ENCODE assay signal across 9 mouse cellular contexts in genomic region chr7:78576169-78576568, GRCm38 (mm10).
DNase-seq lines count a peak whose midpoint lies in the region; ATAC-seq and TF ChIP-seq lines count a peak whose summit lies in the region.
"Had no signal": no experiment of that assay in that cellular context is flagged by ENCODE, and none has a peak within 500 bp of the region (broad histone marks: within the 10 kb centered on the region; RNA-seq: fewer than 3 reads in every experiment).

No protein-coding gene starts in this region.

- 17% methylated on average over 5 of the region's 5 CpGs for WGBS in forebrain, embryonic 10.5 days
- WGBS in hindbrain, postnatal 0 days: 19% methylated on average over 5 of the region's 5 CpGs
- 37% methylated on average over 5 of the region's 5 CpGs for WGBS in olfactory bulb, adult 2 months

- no peaks in the 10 kb centered on the region for H3K36me3 ChIP-seq in forebrain, embryonic 10.5 days (replicated peaks)
- no peaks in the 10 kb centered on the region for H3K36me3 ChIP-seq in hindbrain, postnatal 0 days (ENCODE audit: insufficient read depth, low read length)
- H3K36me3 ChIP-seq: limb, embryonic 12.5 days had no signal

- H3K4me2 ChIP-seq in hindbrain, postnatal 0 days (ENCODE audit: low read depth, low read length): peak overlapping the region; percentile 77

- peaks cover 71% of the 10 kb centered on the region for H3K27me3 ChIP-seq in forebrain, embryonic 10.5 days (ENCODE audit: poor library complexity, severe bottlenecking)
- H3K27me3 ChIP-seq in hindbrain, postnatal 0 days (ENCODE audit: insufficient read depth, low read length): no peaks in the 10 kb centered on the region; the same call in 1 of the 2 replicates

- no peak for ATAC-seq in hindbrain, postnatal 0 days

- TF ChIP-seq POLR2A in olfactory bulb, adult 2 months (IDR thresholded peaks at IDR 0.05; ENCODE audit: insufficient read depth, low read depth, low read length): no peak

- intact Hi-C loops in left cerebral cortex, adult 2 months (cut with DNase I): loop anchor here (5.0 to 10.0 kb wide), 3 partner anchors 249 to 1444 kb away; partner anchors contain the start of gene Aen
- intact Hi-C loops in left cerebral cortex, postnatal 10 days (cut with DNase I): loop anchor here (5.0 kb wide), 1 partner anchor 191 kb away; no protein-coding TSS in a partner anchor

- peaks cover 41% of the 10 kb centered on the region for H3K4me1 ChIP-seq in forebrain, embryonic 10.5 days
- peaks cover 15% of the 10 kb centered on the region for H3K4me1 ChIP-seq in hindbrain, postnatal 0 days (ENCODE audit: insufficient read depth, low read length)
- H3K4me1 ChIP-seq in olfactory bulb, adult 2 months (ENCODE audit: control insufficient read depth, insufficient read depth, low read length): peaks cover 38% of the 10 kb centered on the region

- H3K4me3 ChIP-seq in left cerebral cortex, adult 2 months: peak overlapping the region; percentile 86
- peak overlapping the region; percentile 64 for H3K4me3 ChIP-seq in forebrain, embryonic 10.5 days
- H3K4me3 ChIP-seq in hindbrain, postnatal 0 days (ENCODE audit: low read length): peak overlapping the region; percentile 68
- H3K4me3 ChIP-seq in olfactory bulb, adult 2 months (ENCODE audit: insufficient read depth, low read depth, low read length): peak overlapping the region; percentile 87
- H3K4me3 ChIP-seq: limb, embryonic 12.5 days had no signal

- H3K9me3 ChIP-seq in forebrain, embryonic 10.5 days: no peaks in the 10 kb centered on the region
- H3K9me3 ChIP-seq in hindbrain, postnatal 0 days (ENCODE audit: low read length): no peaks in the 10 kb centered on the region
- H3K9me3 ChIP-seq: limb, embryonic 12.5 days had no signal

- peak overlapping the region; percentile 93 for H3K27ac ChIP-seq in left cerebral cortex, adult 2 months
- 0 out of 2 replicates have a peak overlapping the region, but pooled peaks have one; percentile 5 for H3K27ac ChIP-seq in forebrain, embryonic 10.5 days
- H3K27ac ChIP-seq in hindbrain, postnatal 0 days: peak overlapping the region; percentile 90; the same call in 1 of the 2 replicates
- H3K27ac ChIP-seq in olfactory bulb, adult 2 months (ENCODE audit: insufficient read depth, low read depth, low read length): no peak overlapping the region; the same call in 1 of the 2 replicates
- H3K27ac ChIP-seq: limb, embryonic 12.5 days had no signal

- H3K9ac ChIP-seq in hindbrain, postnatal 0 days (replicated peaks; ENCODE audit: low read length): peak overlapping the region; percentile 73
- H3K9ac ChIP-seq: limb, embryonic 12.5 days had no signal

- no peak for TF ChIP-seq CTCF in left cerebral cortex, adult 2 months (IDR thresholded peaks at IDR 0.05)
- TF ChIP-seq CTCF in hindbrain, postnatal 0 days (IDR thresholded peaks at IDR 0.05; ENCODE audit: low read depth): no peak
- no peak for TF ChIP-seq CTCF in olfactory bulb, adult 2 months (IDR thresholded peaks at IDR 0.05; ENCODE audit: insufficient read depth, low read depth, low read length)

- DNase-seq in left cerebral cortex, adult 2 months (ENCODE audit: extremely low spot score in 1 of 2, low spot score in 2 of 2): no peak
- DNase-seq in left cerebral cortex, postnatal 10 days (ENCODE audit: extremely low spot score in 1 of 2, low spot score in 2 of 2): no peak
- no peak for DNase-seq in forebrain, embryonic 10.5 days (ENCODE audit: extremely low spot score, low spot score)
- DNase-seq in hindbrain, postnatal 0 days (ENCODE audit: low spot score): no peak
- no peak for DNase-seq in c-Kit-positive CD71-positive TER-119-positive erythroid progenitor cells, embryonic 14.5 days (ENCODE audit: low spot score)
- DNase-seq in natural killer cell, adult 2 months (ENCODE audit: low spot score in 2 of 2): no peak
- DNase-seq: adrenal gland, postnatal 10 days had no signal
